Mouse (Mus musculus): ENCODE data around the gene Fpgt. TPM values are rescaled to one million over a fixed set of nuclear protein-coding genes. Genes with fewer than 3 reads are reported as not detected.

Fpgt gene
- polyA plus RNA-seq, 1 experiment from 2014 or later = 19.8 TPM

Other genes starting within 250 kb of the Fpgt start
- not detected in 2 replicates for gene Tnni3k, start 38.0 kb downstream of the Fpgt start, polyA plus RNA-seq (2014; fragmentation: Nextera tagmentation; extraction: Ambion mirVana)
- gene Lrriq3, start within 50 bp of the Fpgt start, polyA plus RNA-seq (2014; fragmentation: Nextera tagmentation; extraction: Ambion mirVana) = 0.64 and 1.5 TPM in 2 replicates

Data from stomach, embryonic 14.5 days (tissue).